Mouse (Mus musculus): Measurements from ENCODE around the gene Eef1e1. TPM values are rescaled to one million over a fixed set of nuclear protein-coding genes. Genes with fewer than 3 reads are reported as not detected.
"Not testable (repeated sequence)": the region's sequence is repeated elsewhere in the genome, so short reads cannot be mapped to it uniquely, and the experiment has no call there.

The Eef1e1 gene
- polyA plus RNA-seq (2012; ENCODE audit: insufficient read depth, low replicate concordance), result 20.7 TPM in 1 of 2 replicates, not detected in the other

GRCm38 (mm10) chr13:38658528-38659280 lies at the start of gene Eef1e1:
Gene Eef1e1 (minus strand): TSS chr13:38659058.
- TF ChIP-seq FLI1 (IDR thresholded peaks at IDR 0.05; ENCODE audit: low read length) (no peak), GATA1 (IDR thresholded peaks at IDR 0.05; ENCODE audit: borderline replicate concordance, low read length) (no peak)
- Histone ChIP-seq H3K27me3 (replicated peaks) (no peaks in the 10 kb centered on the region), H3K4me3 (replicated peaks) (peak within 1 kb of the TSS; percentile 94), H3K36me3 (replicated peaks; ENCODE audit: low read length) (peaks cover 29% of the 10 kb centered on the region), H3K4me1 (peaks cover 17% of the 10 kb centered on the region), H3K9me3 (peaks cover 27% of the 10 kb centered on the region)

GRCm38 (mm10) chr13:38690845-38691244 lies 32.0 kb upstream of the Eef1e1 start:
- Histone ChIP-seq H3K4me1 (no peaks in the 10 kb centered on the region), H3K36me3 (replicated peaks; ENCODE audit: low read length) (no peaks in the 10 kb centered on the region), H3K9me3 (no peaks in the 10 kb centered on the region), H3K4me3 (replicated peaks) (no peak overlapping the region), H3K27me3 (replicated peaks) (no peaks in the 10 kb centered on the region)
- no peak for TF ChIP-seq FLI1 (IDR thresholded peaks at IDR 0.05; ENCODE audit: low read length)
- no peak for TF ChIP-seq GATA1 (IDR thresholded peaks at IDR 0.05; ENCODE audit: borderline replicate concordance, low read length)

- TF ChIP-seq GATA1 (IDR thresholded peaks at IDR 0.05; ENCODE audit: borderline replicate concordance, low read length) (no peak), FLI1 (IDR thresholded peaks at IDR 0.05; ENCODE audit: low read length) (no peak)
- H3K36me3 ChIP-seq (replicated peaks; ENCODE audit: low read length), result no peaks in the 10 kb centered on the region
- no peaks in the 10 kb centered on the region for H3K4me1 ChIP-seq
- H3K9me3 ChIP-seq, result no peaks in the 10 kb centered on the region
- no peak overlapping the region for H3K4me3 ChIP-seq (replicated peaks)
- H3K27me3 ChIP-seq (replicated peaks), result no peaks in the 10 kb centered on the region
These were observed 31.2 kb upstream of the Eef1e1 start for GRCm38 (mm10) chr13:38690028-38690427.

GRCm38 (mm10) chr13:38688761-38689160 lies 29.9 kb upstream of the Eef1e1 start:
- TF ChIP-seq GATA1 (IDR thresholded peaks at IDR 0.05; ENCODE audit: borderline replicate concordance, low read length), result no peak
- no peak for TF ChIP-seq FLI1 (IDR thresholded peaks at IDR 0.05; ENCODE audit: low read length)
- Histone ChIP-seq H3K4me1 (no peaks in the 10 kb centered on the region), H3K27me3 (replicated peaks) (no peaks in the 10 kb centered on the region), H3K36me3 (replicated peaks; ENCODE audit: low read length) (no peaks in the 10 kb centered on the region), H3K4me3 (replicated peaks) (no peak overlapping the region), H3K9me3 (no peaks in the 10 kb centered on the region)

GRCm38 (mm10) chr13:38672336-38672735 lies 13.5 kb upstream of the Eef1e1 start:
- Histone ChIP-seq H3K4me1 (peaks cover 16% of the 10 kb centered on the region), H3K27me3 (replicated peaks) (peaks cover 2% of the 10 kb centered on the region), H3K36me3 (replicated peaks; ENCODE audit: low read length) (no peaks in the 10 kb centered on the region), H3K4me3 (replicated peaks) (no peak overlapping the region), H3K9me3 (no peaks in the 10 kb centered on the region)
- TF ChIP-seq FLI1 (IDR thresholded peaks at IDR 0.05; ENCODE audit: low read length) (no peak), GATA1 (IDR thresholded peaks at IDR 0.05; ENCODE audit: borderline replicate concordance, low read length) (no peak)

- H3K36me3 ChIP-seq (replicated peaks; ENCODE audit: low read length), result not testable (repeated sequence)
- H3K4me1 ChIP-seq, result peaks cover 16% of the 10 kb centered on the region
These were observed 12.6 kb upstream of the Eef1e1 start for GRCm38 (mm10) chr13:38671451-38671850.

GRCm38 (mm10) chr13:38670051-38670450 lies 11.2 kb upstream of the Eef1e1 start:
- TF ChIP-seq FLI1 (IDR thresholded peaks at IDR 0.05; ENCODE audit: low read length), result no peak
- Histone ChIP-seq H3K27me3 (replicated peaks) (peaks cover 2% of the 10 kb centered on the region), H3K9me3 (no peaks in the 10 kb centered on the region), H3K36me3 (replicated peaks; ENCODE audit: low read length) (no peaks in the 10 kb centered on the region), H3K4me3 (replicated peaks) (no peak overlapping the region), H3K4me1 (peaks cover 16% of the 10 kb centered on the region)

More at GRCm38 (mm10) chr13:38671451-38671850, 12.6 kb upstream of the Eef1e1 start:
- H3K9me3 ChIP-seq; H3K4me3 ChIP-seq (replicated peaks); H3K27me3 ChIP-seq (replicated peaks): not testable (repeated sequence)

- Histone ChIP-seq H3K4me3 (replicated peaks) (no peak overlapping the region), H3K4me1 (peaks cover 12% of the 10 kb centered on the region), H3K27me3 (replicated peaks) (peaks cover 2% of the 10 kb centered on the region), H3K9me3 (peaks cover under 1% of the 10 kb centered on the region; the same call in 1 of the 2 replicates), H3K36me3 (replicated peaks; ENCODE audit: low read length) (no peaks in the 10 kb centered on the region)
- TF ChIP-seq GATA1 (IDR thresholded peaks at IDR 0.05; ENCODE audit: borderline replicate concordance, low read length), result no peak
- no peak for TF ChIP-seq FLI1 (IDR thresholded peaks at IDR 0.05; ENCODE audit: low read length)
These were observed 9.7 kb upstream of the Eef1e1 start for GRCm38 (mm10) chr13:38668514-38668913.

- H3K36me3 ChIP-seq (replicated peaks; ENCODE audit: low read length), result no peaks in the 10 kb centered on the region
- TF ChIP-seq GATA1 (IDR thresholded peaks at IDR 0.05; ENCODE audit: borderline replicate concordance, low read length) (no peak), FLI1 (IDR thresholded peaks at IDR 0.05; ENCODE audit: low read length) (no peak)
- H3K4me3 ChIP-seq (replicated peaks), result no peak overlapping the region
- H3K4me1 ChIP-seq, result peaks cover 7% of the 10 kb centered on the region
- H3K27me3 ChIP-seq (replicated peaks), result no peaks in the 10 kb centered on the region
- peaks cover 27% of the 10 kb centered on the region for H3K9me3 ChIP-seq
These were observed 5.9 kb upstream of the Eef1e1 start for GRCm38 (mm10) chr13:38664753-38665152.

GRCm38 (mm10) chr13:38659524-38660136 lies 772 bp upstream of the Eef1e1 start:
- Histone ChIP-seq H3K4me1 (peaks cover 17% of the 10 kb centered on the region), H3K36me3 (replicated peaks; ENCODE audit: low read length) (peaks cover 20% of the 10 kb centered on the region), H3K4me3 (replicated peaks) (no peak overlapping the region), H3K27me3 (replicated peaks) (no peaks in the 10 kb centered on the region), H3K9me3 (peaks cover 27% of the 10 kb centered on the region)
- TF ChIP-seq GATA1 (IDR thresholded peaks at IDR 0.05; ENCODE audit: borderline replicate concordance, low read length), result no peak
- no peak for TF ChIP-seq FLI1 (IDR thresholded peaks at IDR 0.05; ENCODE audit: low read length)

Measured in megakaryocyte, embryonic 14.5 days (primary cell).